ENCODE assay signal across 14 mouse cellular contexts in the genomic region with DNA sequence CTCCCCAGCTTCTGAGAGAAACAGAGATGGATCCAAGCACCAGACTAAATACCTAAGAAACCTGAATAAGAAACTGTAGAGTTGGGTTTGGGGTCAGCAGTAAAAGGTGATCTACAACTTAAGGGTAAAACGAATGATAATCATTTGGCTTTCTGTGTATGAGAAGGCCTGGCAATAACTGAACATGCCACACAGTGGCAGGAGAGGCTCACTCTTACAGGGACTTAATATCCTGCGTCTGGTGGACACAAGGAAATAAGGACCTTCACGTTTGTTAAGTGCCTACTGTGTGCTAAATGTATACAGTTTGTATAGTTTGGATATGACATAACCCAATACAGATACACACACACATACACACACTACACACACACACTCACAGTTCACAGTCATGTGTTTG. TPM values are rescaled to one million over a fixed set of nuclear protein-coding genes. Genes with fewer than 3 reads are reported as not detected.
DNase-seq lines count a peak whose midpoint lies in the region; ATAC-seq and TF ChIP-seq lines count a peak whose summit lies in the region.
"Had no signal": no experiment of that assay in that cellular context is flagged by ENCODE, and none has a peak within 500 bp of the region (broad histone marks: within the 10 kb centered on the region; RNA-seq: fewer than 3 reads in every experiment).

No protein-coding gene starts in this region.

- ATAC-seq in hindbrain, embryonic 16.5 days, result peak; percentile 53; the same call in 1 of the 2 replicates
- ATAC-seq in lung, embryonic 14.5 days (ENCODE audit: insufficient read depth), result no peak

- H3K4me2 ChIP-seq in hindbrain, embryonic 16.5 days (ENCODE audit: low read length), result no peak overlapping the region
- H3K4me2 ChIP-seq in lung, embryonic 14.5 days, result no peak overlapping the region
- H3K4me2 ChIP-seq: embryonic facial prominence, embryonic 12.5 days; forebrain, embryonic 12.5 days; liver, embryonic 11.5 days had no signal

- no peak for TF ChIP-seq POLR2A in lung, adult 2 months (IDR thresholded peaks at IDR 0.05; ENCODE audit: borderline replicate concordance, extremely low read depth, low read depth, low read length)

- peak; percentile 66 for TF ChIP-seq CTCF in lung, embryonic 14.5 days (IDR thresholded peaks at IDR 0.05; ENCODE audit: low read depth)
- no peak for TF ChIP-seq CTCF in lung, adult 2 months (IDR thresholded peaks at IDR 0.05; ENCODE audit: insufficient read depth, low read length)

- no peaks in the 10 kb centered on the region for H3K9me3 ChIP-seq in hindbrain, embryonic 16.5 days (ENCODE audit: control insufficient read depth, low read length)
- no peaks in the 10 kb centered on the region for H3K9me3 ChIP-seq in hindbrain, embryonic 10.5 days
- H3K9me3 ChIP-seq in lung, embryonic 14.5 days (ENCODE audit: low read depth, low read length), result no peaks in the 10 kb centered on the region
- H3K9me3 ChIP-seq: embryonic facial prominence, embryonic 12.5 days; forebrain, embryonic 12.5 days had no signal

- no peaks in the 10 kb centered on the region for H3K27me3 ChIP-seq in hindbrain, embryonic 16.5 days (replicated peaks; ENCODE audit: control insufficient read depth, insufficient read depth, low read length)
- no peaks in the 10 kb centered on the region for H3K27me3 ChIP-seq in hindbrain, embryonic 10.5 days (ENCODE audit: insufficient read depth, poor library complexity, severe bottlenecking)
- H3K27me3 ChIP-seq in lung, embryonic 14.5 days (ENCODE audit: insufficient read depth, low read length), result no peaks in the 10 kb centered on the region
- H3K27me3 ChIP-seq: embryonic facial prominence, embryonic 12.5 days had no signal

- H3K9ac ChIP-seq in hindbrain, embryonic 16.5 days (ENCODE audit: low read depth, low read length), result no peak overlapping the region
- H3K9ac ChIP-seq in lung, embryonic 14.5 days, result no peak overlapping the region
- H3K9ac ChIP-seq: embryonic facial prominence, embryonic 12.5 days; forebrain, embryonic 12.5 days had no signal

- WGBS in hindbrain, embryonic 16.5 days, result 57% methylated on average over 3 of the region's 3 CpGs
- WGBS in hindbrain, embryonic 10.5 days, result 63% methylated on average over 3 of the region's 3 CpGs
- 40% methylated on average over 3 of the region's 3 CpGs for whole genome bisulfite sequencing in lung, embryonic 14.5 days
- WGBS in lung, adult 2 months, result 36% methylated on average over 3 of the region's 3 CpGs

- no peak overlapping the region for H3K4me3 ChIP-seq in hindbrain, embryonic 16.5 days (ENCODE audit: low read length)
- no peak overlapping the region for H3K4me3 ChIP-seq in hindbrain, embryonic 10.5 days
- H3K4me3 ChIP-seq in lung, embryonic 14.5 days (ENCODE audit: low read depth, low read length), result no peak overlapping the region
- no peak overlapping the region for H3K4me3 ChIP-seq in lung, adult 2 months (replicated peaks; ENCODE audit: extremely low read depth, low read depth, low read length)
- H3K4me3 ChIP-seq: embryonic facial prominence, embryonic 12.5 days; forebrain, embryonic 12.5 days; megakaryocyte, embryonic 14.5 days had no signal

- H3K27ac ChIP-seq in hindbrain, embryonic 16.5 days (ENCODE audit: low read depth, low read length), result no peak overlapping the region
- no peak overlapping the region for H3K27ac ChIP-seq in hindbrain, embryonic 10.5 days
- no peak overlapping the region for H3K27ac ChIP-seq in lung, embryonic 14.5 days (ENCODE audit: low read depth)
- H3K27ac ChIP-seq: embryonic facial prominence, embryonic 12.5 days; forebrain, embryonic 12.5 days had no signal

- DNase-seq in cerebellum, postnatal 10 days, result peak; percentile 51 to 54
- DNase-seq in cerebellum, postnatal 4 days (ENCODE audit: low spot score in 2 of 2), result no peak
- no peak for DNase-seq in hindbrain, embryonic 10.5 days (ENCODE audit: low spot score)
- DNase-seq in lung, embryonic 14.5 days, result peak; percentile 59
- no peak for DNase-seq in lung, adult 2 months
- peak; percentile 59 for DNase-seq in brain, adult 2 months (ENCODE audit: low read depth, low spot score)
- DNase-seq in thymus, postnatal 25 days, result no peak
- DNase-seq: thymus, adult 18-20 months had no signal

- H3K4me1 ChIP-seq in hindbrain, embryonic 16.5 days (ENCODE audit: control insufficient read depth, insufficient read depth, low read depth, low read length), result peaks cover 4% of the 10 kb centered on the region; the same call in 1 of the 2 replicates
- no peaks in the 10 kb centered on the region for H3K4me1 ChIP-seq in hindbrain, embryonic 10.5 days (replicated peaks)
- H3K4me1 ChIP-seq in lung, embryonic 14.5 days (ENCODE audit: insufficient read depth), result no peaks in the 10 kb centered on the region
- H3K4me1 ChIP-seq in lung, adult 2 months (ENCODE audit: control insufficient read depth, insufficient read depth, low read length), result no peaks in the 10 kb centered on the region
- H3K4me1 ChIP-seq: embryonic facial prominence, embryonic 12.5 days; megakaryocyte, embryonic 14.5 days had no signal

- H3K36me3 ChIP-seq in hindbrain, embryonic 16.5 days (ENCODE audit: control insufficient read depth, insufficient read depth, low read length), result no peaks in the 10 kb centered on the region
- H3K36me3 ChIP-seq in hindbrain, embryonic 10.5 days, result no peaks in the 10 kb centered on the region
- H3K36me3 ChIP-seq in lung, embryonic 14.5 days (ENCODE audit: insufficient read depth), result no peaks in the 10 kb centered on the region
- H3K36me3 ChIP-seq: embryonic facial prominence, embryonic 12.5 days; forebrain, embryonic 12.5 days; G1E had no signal

RNA-seq across cellular contexts. Expression of a gene that starts 21.8 kb away (rescaled TPM):
- 10.8 and 12.3 TPM in 2 replicates for polyA plus RNA-seq in hindbrain, embryonic 16.5 days (2015; fragmentation: Nextera tagmentation; extraction: Ambion mirVana)
- 2.6 and 3.8 TPM in 2 replicates for polyA plus RNA-seq in hindbrain, embryonic 10.5 days (2016; fragmentation: Nextera tagmentation; extraction: Ambion mirVana)
- 2.3 and 3.0 TPM in 2 replicates for polyA plus RNA-seq in lung, embryonic 14.5 days (2014; fragmentation: Nextera tagmentation; extraction: Ambion mirVana)
- polyA plus RNA-seq in lung, adult 2 months (2012; rRNA removed), result 6.3 and 8.2 TPM in 2 replicates
- polyA plus RNA-seq: G1E had no signal

Comparison
In these comparisons a context has a peak if more than half of its experiments do, and no peak if none do; other contexts are left out.
1. DNase-seq: peak in cerebellum, postnatal 10 days (2 of 2), lung, embryonic 14.5 days (single experiment) and brain, adult 2 months (single experiment); none in cerebellum, postnatal 4 days (0 of 2), hindbrain, embryonic 10.5 days (single experiment), lung, adult 2 months (single experiment) and thymus, postnatal 25 days (single experiment).